Mouse (Mus musculus) ES-E14 (cell line): ENCODE results near the gene Nkain2.

Experiments
- HCFC1 ChIP-seq: IDR thresholded peaks from 2 replicates; pipeline ENCODE4 v1.6.1; 2012; ENCODE audit warnings: low read length, inconsistent platforms, borderline replicate concordance; ENCODE audit not compliant: insufficient read depth
- MAFK ChIP-seq: IDR thresholded peaks from 2 replicates; pipeline ENCODE4 v1.6.1; 2014; ENCODE audit warnings: mild to moderate bottlenecking, low read depth, low read length, inconsistent platforms; ENCODE audit not compliant: insufficient read depth
- ZC3H11A ChIP-seq: IDR thresholded peaks from 2 replicates; pipeline ENCODE4 v1.6.1; 2012; ENCODE audit warnings: low read depth, mild to moderate bottlenecking, inconsistent platforms, low read length, borderline replicate concordance
- ZNF384 ChIP-seq: IDR thresholded peaks from 2 replicates; pipeline ENCODE4 v1.6.1; 2012; ENCODE audit warnings: low read depth, low read length, inconsistent platforms

- no peak for TF ChIP-seq MAFK
- no peak for TF ChIP-seq ZC3H11A
- no peak for TF ChIP-seq ZNF384
- TF ChIP-seq HCFC1, result no peak
Observed at GRCm38 (mm10) chr10:32493600-32493999, 396.7 kb downstream of the Nkain2 start.
